Mouse (Mus musculus): ENCODE measurements at regions not wholly inside any gene's neighbourhood (a gene's known extent, or its start where the extent isn't known, plus 50 kb on each side); places are given as distances from the start of the nearest gene placed in this dataset.

DNA sequence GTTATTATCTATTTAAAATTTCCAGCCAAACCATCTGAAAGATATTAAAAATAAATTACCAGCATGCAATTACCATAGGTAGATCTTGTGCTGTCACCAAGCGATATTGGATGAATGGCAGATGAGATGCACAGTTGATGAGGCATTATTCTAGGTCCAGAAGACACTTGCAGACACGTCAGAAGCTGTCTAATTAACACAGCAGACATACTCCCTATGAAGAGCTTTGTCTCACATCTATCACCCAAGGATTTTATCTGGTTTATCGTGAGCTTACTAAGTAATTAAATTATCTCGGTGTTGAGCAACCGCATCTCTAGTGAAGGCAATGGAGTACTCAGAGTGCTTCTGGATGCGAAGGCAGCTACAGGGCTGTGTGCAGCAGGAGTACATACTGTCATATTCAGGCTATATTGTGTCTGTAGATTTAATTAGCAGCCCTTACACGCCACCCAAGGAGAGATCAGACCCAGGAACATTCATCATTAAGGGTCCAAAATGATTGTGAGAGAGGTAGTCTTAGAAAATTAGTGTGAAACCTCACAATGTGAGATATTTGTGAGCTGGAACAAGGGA lies 86.0 kb upstream of the Htr1f start:
- peak; percentile 8 for DNase-seq
- Histone ChIP-seq H3K4me1 (ENCODE audit: control insufficient read depth, insufficient read depth, low read length) (no peaks in the 10 kb centered on the region), H3K9ac (replicated peaks; ENCODE audit: low read length) (no peak overlapping the region), H3K27me3 (ENCODE audit: control insufficient read depth, insufficient read depth, low read length) (no peaks in the 10 kb centered on the region), H3K4me3 (replicated peaks; ENCODE audit: low read depth, low read length) (no peak overlapping the region), H3K27ac (replicated peaks; ENCODE audit: low read depth, low read length) (no peak overlapping the region), H3K36me3 (ENCODE audit: control insufficient read depth, insufficient read depth, low read length) (no peaks in the 10 kb centered on the region), H3K9me3 (ENCODE audit: control insufficient read depth, low read length) (no peaks in the 10 kb centered on the region), H3K4me2 (ENCODE audit: low read length) (no peak overlapping the region)
- no peak for ATAC-seq (ENCODE audit: low FRiP score, low TSS enrichment)
- WGBS, result 69% methylated on average over 7 of the region's 7 CpGs

DNA sequence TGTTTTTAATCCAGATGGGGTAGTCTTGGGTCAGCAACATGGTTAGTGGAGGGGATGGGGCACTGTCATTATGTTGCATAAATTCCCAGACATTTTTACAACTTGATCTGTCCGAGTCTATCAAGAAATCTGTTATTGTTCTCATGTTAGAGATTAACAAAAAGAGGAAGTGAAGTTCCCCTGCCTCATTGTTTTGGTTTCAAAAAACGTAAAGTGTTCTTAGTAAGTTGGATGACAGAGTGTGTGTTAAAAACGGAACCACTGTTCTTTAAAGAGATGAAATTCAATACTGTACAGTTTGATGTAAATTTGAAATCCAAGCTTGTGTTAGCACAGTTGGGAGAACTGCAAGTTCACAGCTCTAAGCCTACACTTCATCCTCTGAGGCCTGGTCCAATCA lies 68.9 kb upstream of the Htr1f start:
- H3K27me3 ChIP-seq (ENCODE audit: control insufficient read depth, insufficient read depth, low read length), result no peaks in the 10 kb centered on the region
- no peaks in the 10 kb centered on the region for H3K9me3 ChIP-seq (ENCODE audit: control insufficient read depth, low read length)
- no peak overlapping the region for H3K4me2 ChIP-seq (ENCODE audit: low read length)
- H3K36me3 ChIP-seq (ENCODE audit: control insufficient read depth, insufficient read depth, low read length), result no peaks in the 10 kb centered on the region
- DNase-seq, result no peak
- no peak for ATAC-seq (ENCODE audit: low FRiP score, low TSS enrichment)
- no peak overlapping the region for H3K4me3 ChIP-seq (replicated peaks; ENCODE audit: low read depth, low read length)
- WGBS, result 70% methylated on average over 3 of the region's 3 CpGs
- H3K4me1 ChIP-seq (ENCODE audit: control insufficient read depth, insufficient read depth, low read length), result no peaks in the 10 kb centered on the region
- no peak overlapping the region for H3K27ac ChIP-seq (replicated peaks; ENCODE audit: low read depth, low read length)
- no peak overlapping the region for H3K9ac ChIP-seq (replicated peaks; ENCODE audit: low read length)

DNA sequence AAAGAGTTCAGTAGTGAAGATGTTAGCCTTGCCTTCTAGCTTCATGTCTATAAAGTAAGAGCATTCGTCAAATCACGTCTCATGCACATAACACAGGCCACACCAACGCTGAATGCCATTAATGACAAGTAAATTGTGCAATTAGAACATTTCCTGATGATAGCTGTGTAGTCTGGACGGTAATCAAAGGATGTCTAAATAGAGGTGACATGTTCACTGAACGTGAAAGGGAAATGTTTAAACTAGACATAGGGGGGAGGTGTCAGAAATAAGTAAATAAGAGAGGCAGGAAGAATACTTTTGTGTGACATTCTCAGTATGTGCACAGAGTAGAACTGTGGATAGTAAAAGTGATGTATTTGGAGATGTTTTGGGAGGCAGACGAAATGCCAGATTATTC lies 61.5 kb upstream of the Htr1f start:
- Histone ChIP-seq H3K9ac (replicated peaks; ENCODE audit: low read length) (no peak overlapping the region), H3K9me3 (ENCODE audit: control insufficient read depth, low read length) (no peaks in the 10 kb centered on the region), H3K27ac (replicated peaks; ENCODE audit: low read depth, low read length) (no peak overlapping the region), H3K36me3 (ENCODE audit: control insufficient read depth, insufficient read depth, low read length) (no peaks in the 10 kb centered on the region), H3K4me1 (ENCODE audit: control insufficient read depth, insufficient read depth, low read length) (no peaks in the 10 kb centered on the region), H3K4me2 (ENCODE audit: low read length) (no peak overlapping the region), H3K27me3 (ENCODE audit: control insufficient read depth, insufficient read depth, low read length) (no peaks in the 10 kb centered on the region), H3K4me3 (replicated peaks; ENCODE audit: low read depth, low read length) (no peak overlapping the region)
- no peak for DNase-seq
- WGBS, result 71% methylated on average over 6 of the region's 6 CpGs
- ATAC-seq (ENCODE audit: low FRiP score, low TSS enrichment), result no peak

DNA sequence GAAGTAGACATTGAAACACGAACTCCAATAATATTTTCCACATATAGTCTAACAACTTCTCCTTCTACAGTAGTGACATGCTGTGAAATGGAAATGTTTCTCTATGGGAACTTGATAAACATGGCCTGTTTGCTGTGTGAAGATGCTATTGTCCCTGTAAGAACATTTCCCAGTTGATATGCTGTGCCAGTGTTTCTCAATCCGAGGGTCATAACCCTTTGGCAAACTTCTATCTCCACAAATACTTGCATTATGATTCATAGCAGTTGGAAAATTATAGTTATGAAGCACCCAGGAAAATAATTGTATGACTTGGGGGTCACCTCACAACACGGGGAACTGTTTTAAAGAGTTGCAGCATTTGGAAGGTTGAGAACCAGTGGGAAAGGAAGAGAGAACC lies 57.1 kb upstream of the Htr1f start:
- Histone ChIP-seq H3K9me3 (ENCODE audit: control insufficient read depth, low read length) (no peaks in the 10 kb centered on the region), H3K9ac (replicated peaks; ENCODE audit: low read length) (no peak overlapping the region), H3K27me3 (ENCODE audit: control insufficient read depth, insufficient read depth, low read length) (no peaks in the 10 kb centered on the region), H3K27ac (replicated peaks; ENCODE audit: low read depth, low read length) (no peak overlapping the region), H3K36me3 (ENCODE audit: control insufficient read depth, insufficient read depth, low read length) (no peaks in the 10 kb centered on the region), H3K4me1 (ENCODE audit: control insufficient read depth, insufficient read depth, low read length) (no peaks in the 10 kb centered on the region), H3K4me2 (ENCODE audit: low read length) (no peak overlapping the region), H3K4me3 (replicated peaks; ENCODE audit: low read depth, low read length) (no peak overlapping the region)
- ATAC-seq (ENCODE audit: low FRiP score, low TSS enrichment) (no peak), DNase-seq (no peak)
- 91% methylated on average over 3 of the region's 3 CpGs for WGBS

DNA sequence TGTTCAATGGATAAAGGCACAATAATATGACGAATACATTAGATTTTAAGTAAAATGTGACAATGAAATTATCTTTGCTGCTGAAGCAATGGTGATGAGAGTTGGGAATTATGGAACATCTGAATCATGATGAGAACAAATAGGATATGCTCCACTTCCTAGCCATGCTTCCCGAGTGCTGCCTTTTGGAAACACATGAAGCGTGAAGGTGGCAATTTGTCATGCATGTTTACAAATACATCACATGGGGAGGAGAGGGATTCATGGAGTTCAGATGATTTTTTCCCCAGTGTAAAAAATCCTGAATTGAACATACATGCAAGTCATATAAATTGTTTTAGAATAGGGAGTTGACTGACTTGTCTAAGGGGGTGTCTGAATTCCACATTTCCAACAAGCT lies 54.6 kb upstream of the Htr1f start:
- WGBS, result 31% methylated on average over 3 of the region's 3 CpGs
- H3K9ac ChIP-seq (replicated peaks; ENCODE audit: low read length), result no peak overlapping the region
- no peak overlapping the region for H3K4me2 ChIP-seq (ENCODE audit: low read length)
- no peak overlapping the region for H3K27ac ChIP-seq (replicated peaks; ENCODE audit: low read depth, low read length)
- no peaks in the 10 kb centered on the region for H3K9me3 ChIP-seq (ENCODE audit: control insufficient read depth, low read length)
- H3K4me1 ChIP-seq (ENCODE audit: control insufficient read depth, insufficient read depth, low read length), result no peaks in the 10 kb centered on the region
- H3K36me3 ChIP-seq (ENCODE audit: control insufficient read depth, insufficient read depth, low read length), result no peaks in the 10 kb centered on the region
- H3K4me3 ChIP-seq (replicated peaks; ENCODE audit: low read depth, low read length), result no peak overlapping the region
- ATAC-seq (ENCODE audit: low FRiP score, low TSS enrichment), result no peak
- no peaks in the 10 kb centered on the region for H3K27me3 ChIP-seq (ENCODE audit: control insufficient read depth, insufficient read depth, low read length)
- DNase-seq, result peak; percentile 35

DNA sequence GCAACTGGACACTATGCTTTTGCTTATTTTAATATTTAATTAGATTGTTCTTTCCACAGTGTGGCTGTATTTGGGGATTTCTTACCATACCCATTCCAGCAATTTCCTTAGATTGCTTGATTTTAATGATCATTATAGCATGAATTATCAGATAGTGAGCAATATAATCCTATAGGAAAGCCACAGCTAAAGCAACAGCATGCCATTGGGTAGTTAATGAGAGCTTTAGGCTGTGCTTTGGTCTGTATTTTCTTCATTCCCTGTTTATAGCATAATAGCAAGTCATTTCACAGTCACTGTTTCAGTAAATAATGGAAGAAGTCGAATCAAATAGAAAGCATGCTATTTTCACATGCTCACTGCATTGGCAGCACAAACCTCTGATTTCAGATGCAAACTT lies 49.9 kb upstream of the Htr1f start:
- no peak overlapping the region for H3K4me3 ChIP-seq (replicated peaks; ENCODE audit: low read depth, low read length)
- H3K4me2 ChIP-seq (ENCODE audit: low read length), result no peak overlapping the region
- H3K9ac ChIP-seq (replicated peaks; ENCODE audit: low read length), result no peak overlapping the region
- no peak for ATAC-seq (ENCODE audit: low FRiP score, low TSS enrichment)
- no peaks in the 10 kb centered on the region for H3K4me1 ChIP-seq (ENCODE audit: control insufficient read depth, insufficient read depth, low read length)
- 66% methylated on average over 1 of the region's 1 CpGs for WGBS
- no peak for DNase-seq
- H3K27ac ChIP-seq (replicated peaks; ENCODE audit: low read depth, low read length), result no peak overlapping the region
- H3K36me3 ChIP-seq (ENCODE audit: control insufficient read depth, insufficient read depth, low read length), result no peaks in the 10 kb centered on the region
- H3K27me3 ChIP-seq (ENCODE audit: control insufficient read depth, insufficient read depth, low read length), result no peaks in the 10 kb centered on the region
- H3K9me3 ChIP-seq (ENCODE audit: control insufficient read depth, low read length), result no peaks in the 10 kb centered on the region

All from midbrain, embryonic 14.5 days (tissue).